Mouse (Mus musculus) liver, adult 2 months (tissue): ENCODE measurements around the gene Epb41l1.

Experiments used
- CTCF ChIP-seq: fragments of 200-500 bp; IDR thresholded peaks from 2 replicates; pipeline ENCODE4 v1.5.1; 2011; ENCODE audit warnings: low read depth, low read length, control low read depth
- POLR2A ChIP-seq: fragments of 200-500 bp; IDR thresholded peaks from 2 replicates; pipeline ENCODE4 v1.6.1; 2011; ENCODE audit warnings: low read length, control low read depth; ENCODE audit not compliant: insufficient read depth; ENCODE audit errors: extremely low read depth

GRCm38 (mm10) chr2:156561808-156562207, 141.1 kb downstream of the Epb41l1 start:
- TF ChIP-seq CTCF (no peak), POLR2A (no peak)
